Mouse (Mus musculus): ENCODE data around the gene Stx17. TPM values are rescaled to one million over a fixed set of nuclear protein-coding genes. Genes with fewer than 3 reads are reported as not detected.

Gene Stx17
- polyA plus RNA-seq, 1 experiment, result 5.5 TPM

DNA sequence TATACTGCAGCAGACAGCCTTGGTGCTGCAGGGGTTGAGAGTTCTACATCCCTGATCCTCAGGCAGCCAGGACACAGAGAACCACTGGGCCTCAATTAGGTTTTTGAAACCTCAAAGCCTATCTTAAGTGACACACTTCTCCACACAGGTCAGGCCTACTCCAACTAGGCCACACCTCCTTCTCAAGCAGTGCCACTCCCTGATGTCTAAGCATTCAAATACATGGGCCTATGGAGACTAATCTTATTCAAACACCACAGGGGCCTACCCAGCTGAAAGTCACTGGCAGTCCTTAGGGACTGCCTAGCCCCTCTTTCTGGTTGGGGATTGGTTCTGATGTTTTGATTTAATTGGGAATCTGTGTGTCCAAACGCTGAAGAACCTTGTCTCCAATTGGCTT lies 31.1 kb downstream of the Stx17 start:
- DNase-seq (ENCODE audit: low read depth, low spot score), result no peak
- WGBS, result 68% methylated on average over 1 of the region's 1 CpGs

- no peak for DNase-seq (ENCODE audit: low read depth, low spot score)
- 72% methylated on average over 4 of the region's 4 CpGs for WGBS
Measured at GRCm38 (mm10) chr4:48160386-48160785, 35.7 kb downstream of the Stx17 start.

DNA sequence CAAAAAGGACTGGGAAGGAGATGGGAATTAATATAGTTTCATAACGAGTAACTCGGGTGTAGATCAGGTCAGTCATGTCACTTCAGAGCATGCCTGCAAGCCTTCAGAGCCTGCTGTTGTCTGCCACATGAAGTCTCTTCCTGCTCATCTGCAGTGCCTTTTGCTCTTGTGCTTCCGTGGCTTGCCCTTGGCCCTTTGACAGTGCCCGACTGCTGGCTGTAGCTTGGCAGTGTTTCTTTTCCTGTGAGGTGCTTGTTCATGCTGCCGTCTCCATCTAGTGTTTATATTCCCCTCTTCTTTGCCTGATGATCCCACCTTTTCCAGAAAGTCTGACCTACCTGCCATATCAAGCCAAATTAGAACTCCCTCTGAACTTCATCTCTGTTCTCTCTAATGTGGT lies 39.1 kb downstream of the Stx17 start:
- WGBS, result 85% methylated on average over 5 of the region's 5 CpGs
- no peak for DNase-seq (ENCODE audit: low read depth, low spot score)

- 90% methylated on average over 3 of the region's 3 CpGs for WGBS
- DNase-seq (ENCODE audit: low read depth, low spot score), result no peak
Measured at GRCm38 (mm10) chr4:48175666-48176065, 51.0 kb downstream of the Stx17 start.

DNA sequence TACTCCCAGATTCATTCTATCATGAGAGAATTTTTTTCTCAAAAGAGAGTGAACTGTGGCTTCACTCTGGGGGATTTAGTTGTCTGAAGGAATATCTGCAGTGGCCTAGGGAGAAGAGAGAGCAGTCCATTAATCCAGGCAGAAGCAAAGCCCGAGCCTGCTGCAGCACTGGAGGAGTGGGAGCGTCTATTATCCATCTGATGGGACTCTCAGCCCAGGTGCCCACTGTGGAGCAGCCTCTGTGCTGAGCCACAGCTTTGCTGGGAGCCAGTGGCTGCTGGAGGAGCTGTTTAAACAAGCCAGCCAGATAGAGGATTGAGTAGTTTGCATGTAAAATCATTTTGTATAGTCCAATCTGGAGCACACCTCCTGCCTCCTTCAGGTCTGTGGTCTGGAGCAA lies 56.2 kb downstream of the Stx17 start:
- DNase-seq (ENCODE audit: low read depth, low spot score), result no peak
- 69% methylated on average over 2 of the region's 2 CpGs for WGBS

DNA sequence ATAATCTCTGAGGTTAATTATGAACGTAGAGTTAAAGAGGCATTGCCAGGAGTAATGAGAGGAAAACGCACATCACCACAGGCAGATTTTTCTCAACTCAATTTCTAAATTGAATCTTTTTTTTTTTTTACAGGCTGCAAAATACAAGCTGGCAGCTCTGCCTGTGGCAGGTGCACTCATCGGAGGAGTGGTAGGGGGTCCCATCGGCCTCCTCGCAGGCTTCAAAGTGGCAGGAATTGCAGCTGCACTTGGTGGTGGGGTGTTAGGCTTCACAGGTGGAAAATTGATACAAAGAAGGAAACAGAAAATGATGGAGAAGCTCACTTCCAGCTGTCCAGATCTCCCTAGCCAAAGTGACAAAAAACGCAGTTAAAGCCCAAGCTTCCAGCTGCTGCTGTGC lies 56.7 kb downstream of the Stx17 start:
- DNase-seq (ENCODE audit: low read depth, low spot score), result no peak
- WGBS, result 85% methylated on average over 6 of the region's 6 CpGs

DNA sequence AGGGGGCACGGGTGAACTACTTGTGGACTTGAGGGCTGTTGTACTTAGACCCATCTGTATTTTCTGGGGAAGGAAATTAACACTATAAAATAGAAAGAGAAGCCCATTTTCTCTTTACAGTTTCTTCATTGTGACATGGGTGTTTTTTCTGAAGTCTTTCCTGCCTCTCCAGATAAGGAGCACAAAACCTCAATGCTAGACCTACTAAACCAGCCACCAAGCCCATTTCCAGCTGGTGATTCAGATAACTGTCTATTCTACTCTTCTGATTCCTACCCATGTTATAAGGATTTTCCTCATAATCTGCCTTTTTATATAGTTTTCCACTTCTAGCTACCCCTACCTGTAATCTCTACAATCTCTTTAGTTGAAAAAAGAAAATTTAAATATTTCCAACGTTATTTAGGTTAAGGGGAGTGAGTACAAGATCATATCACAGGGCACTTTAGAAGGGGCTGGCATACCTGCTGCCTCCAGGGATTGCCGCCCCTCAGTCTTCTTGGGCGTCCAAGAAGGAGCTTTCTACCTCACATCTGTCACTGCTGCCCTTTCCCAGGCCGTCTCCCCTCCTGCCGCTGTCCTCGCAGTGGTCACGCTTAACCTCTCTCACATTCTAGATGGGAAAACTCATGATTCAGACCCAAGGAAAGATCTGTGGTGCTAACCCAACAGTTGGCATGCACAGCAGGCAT lies 57.5 kb downstream of the Stx17 start:
- DNase-seq (ENCODE audit: low read depth, low spot score), result no peak
- 91% methylated on average over 8 of the region's 8 CpGs for WGBS

DNA sequence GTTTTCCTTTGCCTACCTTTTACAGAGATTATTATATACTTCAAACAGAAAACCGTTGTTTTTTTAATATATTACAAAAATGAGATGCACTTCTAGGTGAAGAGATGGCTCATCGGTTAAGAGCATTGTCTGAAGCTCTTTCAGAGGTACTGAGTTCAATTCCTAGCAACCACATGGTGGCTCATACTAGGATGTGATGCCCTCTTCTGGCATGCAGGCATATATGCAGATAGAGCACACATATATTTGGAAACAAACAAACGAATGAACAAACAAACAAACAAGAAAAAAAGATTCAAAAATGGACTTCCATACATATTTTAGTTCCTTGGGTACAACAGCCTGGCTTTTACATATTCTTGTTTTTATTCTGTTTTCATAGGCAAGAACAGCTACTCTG lies 73.2 kb downstream of the Stx17 start:
- DNase-seq (ENCODE audit: low read depth, low spot score), result no peak
- WGBS, result 84% methylated on average over 3 of the region's 3 CpGs

GRCm38 (mm10) chr4:48198447-48198846 lies 73.7 kb downstream of the Stx17 start:
- 79% methylated on average over 8 of the region's 8 CpGs for WGBS
- DNase-seq (ENCODE audit: low read depth, low spot score), result no peak

DNA sequence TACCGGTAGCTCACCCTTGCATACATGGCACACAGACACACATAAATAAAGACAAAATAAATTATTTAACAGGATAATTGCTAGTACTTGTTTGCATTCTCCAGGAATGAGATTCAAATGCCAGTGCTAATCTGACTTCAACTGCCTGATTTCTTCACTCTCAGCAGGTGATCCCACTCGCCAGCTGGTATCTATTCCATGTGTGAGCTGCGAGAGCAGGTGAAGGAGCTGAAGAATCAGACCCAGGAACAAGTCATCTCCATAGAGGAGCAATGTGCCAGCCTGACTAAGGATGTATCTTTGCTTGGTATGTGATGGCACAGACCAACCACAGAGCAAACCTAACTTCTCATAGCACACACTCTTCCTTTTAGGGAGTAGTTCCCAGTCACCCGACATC lies 78.8 kb downstream of the Stx17 start:
- 94% methylated on average over 4 of the region's 4 CpGs for WGBS
- DNase-seq (ENCODE audit: low read depth, low spot score), result no peak

- no peak for DNase-seq (ENCODE audit: low read depth, low spot score)
- 30% methylated on average over 2 of the region's 2 CpGs for WGBS
Measured at GRCm38 (mm10) chr4:48225173-48225572, 100.5 kb downstream of the Stx17 start.

DNA sequence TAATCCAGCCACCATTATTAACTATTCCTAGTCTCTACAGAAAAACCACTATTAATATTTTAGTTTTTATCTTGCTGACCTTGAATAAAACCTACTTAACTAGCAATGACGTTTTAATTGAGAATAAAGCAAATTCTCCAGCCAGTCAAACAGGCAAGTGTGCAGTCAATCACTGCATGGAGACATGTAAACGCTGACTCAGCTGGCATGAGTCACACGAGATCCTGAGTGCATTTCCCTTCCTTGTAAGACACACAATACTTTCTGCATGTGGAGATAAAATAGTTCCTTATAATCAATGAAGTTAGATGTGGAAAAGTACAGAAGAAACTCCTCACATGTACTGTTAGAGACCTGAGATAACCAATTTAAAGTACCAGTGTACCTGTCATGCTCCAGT lies 100.9 kb downstream of the Stx17 start:
- DNase-seq (ENCODE audit: low read depth, low spot score), result peak; percentile 47
- WGBS, result 16% methylated on average over 3 of the region's 3 CpGs

DNA sequence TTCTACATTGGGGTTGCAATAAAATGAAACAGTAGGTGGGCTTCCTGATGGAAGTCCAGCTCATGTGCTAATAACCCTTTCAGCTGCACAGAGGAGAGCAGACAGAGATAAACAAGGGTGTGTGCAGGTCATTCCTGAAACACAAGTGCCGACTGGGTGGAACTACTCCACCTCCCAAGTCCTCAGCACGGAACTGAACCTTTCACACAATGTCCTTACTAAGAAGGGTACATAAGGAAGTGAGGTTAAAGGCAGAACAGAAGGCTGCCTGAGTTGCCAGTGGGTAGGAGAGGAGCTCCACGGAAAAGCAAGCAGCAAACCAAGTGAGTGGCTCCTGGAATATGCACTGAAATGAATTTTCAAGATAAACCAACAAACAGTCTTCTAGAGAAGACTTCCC lies 102.1 kb downstream of the Stx17 start:
- 21% methylated on average over 3 of the region's 3 CpGs for WGBS
- peak; percentile 56 for DNase-seq (ENCODE audit: low read depth, low spot score)

Other genes with a start within 250 kb of the Stx17 start
- gene Nr4a3, start 79.8 kb upstream of the Stx17 start, polyA plus RNA-seq (2012; rRNA removed), result 0.53 and 1.9 TPM in 2 replicates
- 22.1 and 22.8 TPM in 2 replicates for gene Erp44, start 154.6 kb downstream of the Stx17 start, polyA plus RNA-seq (2012; rRNA removed)
- 1.6 and 2.3 TPM in 2 replicates for gene Invs, start 154.8 kb downstream of the Stx17 start, polyA plus RNA-seq (2012; rRNA removed)